Mouse (Mus musculus) liver, embryonic 14.5 days (tissue): ENCODE results near the gene Selenoi.

ENCODE experiments used
- CTCF ChIP-seq: IDR thresholded peaks from 2 replicates; pipeline ENCODE4 v1.5.1; 2016; ENCODE audit warnings: antibody characterized with exemption, low read depth, control low read depth
- EP300 ChIP-seq: IDR thresholded peaks from 2 replicates; pipeline ENCODE4 v1.6.1; 2016; ENCODE audit warnings: antibody characterized with exemption, low read depth

- TF ChIP-seq CTCF (no peak), EP300 (no peak)
These were observed 48.9 kb downstream of the Selenoi start, which contains the start of gene Drc1 for GRCm38 (mm10) chr5:30281291-30281732.
